Mouse (Mus musculus): ENCODE results near the gene Gm2022. TPM values are rescaled to one million over a fixed set of nuclear protein-coding genes. Genes with fewer than 3 reads are reported as not detected.
"Not testable (repeated sequence)": the region's sequence is repeated elsewhere in the genome, so short reads cannot be mapped to it uniquely, and the experiment has no call there.

The Gm2022 gene
- polyA plus RNA-seq (2014; fragmentation: Nextera tagmentation; extraction: Ambion mirVana) = not detected in 2 replicates

- not testable (repeated sequence) for H3K4me3 ChIP-seq (ENCODE audit: low read depth, low read length); ATAC-seq (ENCODE audit: low read depth); H3K9ac ChIP-seq (ENCODE audit: low read depth, low read length); DNase-seq (ENCODE audit: low spot score); H3K4me2 ChIP-seq (ENCODE audit: low read depth, low read length); H3K27me3 ChIP-seq (replicated peaks; ENCODE audit: control insufficient read depth, insufficient read depth, low read length); H3K27ac ChIP-seq (replicated peaks; ENCODE audit: low read depth, low read length); H3K4me1 ChIP-seq (ENCODE audit: control insufficient read depth, insufficient read depth, low read length); H3K9me3 ChIP-seq (ENCODE audit: control insufficient read depth, low read length); H3K36me3 ChIP-seq (ENCODE audit: control insufficient read depth, insufficient read depth, low read length)
- 100% methylated on average over 1 of the region's 1 CpGs for WGBS
These were observed at the start of gene Gm2022 for GRCm38 (mm10) chr12:87895070-87895469. Gene Gm2022, plus strand, starts transcription at chr12:87895370.

- H3K4me3 ChIP-seq (ENCODE audit: low read depth, low read length); H3K9me3 ChIP-seq (ENCODE audit: control insufficient read depth, low read length); H3K4me2 ChIP-seq (ENCODE audit: low read depth, low read length); H3K9ac ChIP-seq (ENCODE audit: low read depth, low read length); H3K27me3 ChIP-seq (replicated peaks; ENCODE audit: control insufficient read depth, insufficient read depth, low read length); H3K4me1 ChIP-seq (ENCODE audit: control insufficient read depth, insufficient read depth, low read length); H3K27ac ChIP-seq (replicated peaks; ENCODE audit: low read depth, low read length); ATAC-seq (ENCODE audit: low read depth); DNase-seq (ENCODE audit: low spot score); H3K36me3 ChIP-seq (ENCODE audit: control insufficient read depth, insufficient read depth, low read length): not testable (repeated sequence)
- WGBS = no CpG with 5 or more reads among the region's 2 CpGs
These were observed 44.5 kb upstream of the Gm2022 start for GRCm38 (mm10) chr12:87850657-87851056.

GRCm38 (mm10) chr12:87856067-87856466, 39.1 kb upstream of the Gm2022 start:
- not testable (repeated sequence) for H3K4me2 ChIP-seq (ENCODE audit: low read depth, low read length); H3K27me3 ChIP-seq (replicated peaks; ENCODE audit: control insufficient read depth, insufficient read depth, low read length); H3K27ac ChIP-seq (replicated peaks; ENCODE audit: low read depth, low read length); H3K9ac ChIP-seq (ENCODE audit: low read depth, low read length); H3K36me3 ChIP-seq (ENCODE audit: control insufficient read depth, insufficient read depth, low read length); DNase-seq (ENCODE audit: low spot score); H3K9me3 ChIP-seq (ENCODE audit: control insufficient read depth, low read length); H3K4me1 ChIP-seq (ENCODE audit: control insufficient read depth, insufficient read depth, low read length); ATAC-seq (ENCODE audit: low read depth); H3K4me3 ChIP-seq (ENCODE audit: low read depth, low read length)
- WGBS = 81% methylated on average over 1 of the region's 1 CpGs

- H3K9ac ChIP-seq (ENCODE audit: low read depth, low read length); H3K4me2 ChIP-seq (ENCODE audit: low read depth, low read length); H3K4me1 ChIP-seq (ENCODE audit: control insufficient read depth, insufficient read depth, low read length); H3K4me3 ChIP-seq (ENCODE audit: low read depth, low read length); H3K27me3 ChIP-seq (replicated peaks; ENCODE audit: control insufficient read depth, insufficient read depth, low read length); H3K9me3 ChIP-seq (ENCODE audit: control insufficient read depth, low read length); H3K36me3 ChIP-seq (ENCODE audit: control insufficient read depth, insufficient read depth, low read length); DNase-seq (ENCODE audit: low spot score); H3K27ac ChIP-seq (replicated peaks; ENCODE audit: low read depth, low read length); ATAC-seq (ENCODE audit: low read depth): not testable (repeated sequence)
- 84% methylated on average over 23 of the region's 23 CpGs for WGBS
These were observed 33.2 kb upstream of the Gm2022 start for GRCm38 (mm10) chr12:87861740-87862692.

GRCm38 (mm10) chr12:87863638-87864037, 31.5 kb upstream of the Gm2022 start:
- H3K9ac ChIP-seq (ENCODE audit: low read depth, low read length); H3K27me3 ChIP-seq (replicated peaks; ENCODE audit: control insufficient read depth, insufficient read depth, low read length); H3K4me1 ChIP-seq (ENCODE audit: control insufficient read depth, insufficient read depth, low read length); H3K27ac ChIP-seq (replicated peaks; ENCODE audit: low read depth, low read length); H3K4me2 ChIP-seq (ENCODE audit: low read depth, low read length); H3K36me3 ChIP-seq (ENCODE audit: control insufficient read depth, insufficient read depth, low read length); H3K9me3 ChIP-seq (ENCODE audit: control insufficient read depth, low read length); DNase-seq (ENCODE audit: low spot score); ATAC-seq (ENCODE audit: low read depth); H3K4me3 ChIP-seq (ENCODE audit: low read depth, low read length): not testable (repeated sequence)
- 97% methylated on average over 5 of the region's 11 CpGs for WGBS

- H3K4me1 ChIP-seq (ENCODE audit: control insufficient read depth, insufficient read depth, low read length); H3K4me3 ChIP-seq (ENCODE audit: low read depth, low read length); ATAC-seq (ENCODE audit: low read depth); H3K4me2 ChIP-seq (ENCODE audit: low read depth, low read length); H3K36me3 ChIP-seq (ENCODE audit: control insufficient read depth, insufficient read depth, low read length); H3K27ac ChIP-seq (replicated peaks; ENCODE audit: low read depth, low read length); H3K9me3 ChIP-seq (ENCODE audit: control insufficient read depth, low read length); H3K27me3 ChIP-seq (replicated peaks; ENCODE audit: control insufficient read depth, insufficient read depth, low read length); H3K9ac ChIP-seq (ENCODE audit: low read depth, low read length); DNase-seq (ENCODE audit: low spot score): not testable (repeated sequence)
- WGBS = 78% methylated on average over 2 of the region's 2 CpGs
These were observed 31.1 kb upstream of the Gm2022 start for GRCm38 (mm10) chr12:87864048-87864447.

GRCm38 (mm10) chr12:87873772-87874171, 21.4 kb upstream of the Gm2022 start, which contains the start of gene Gm2016:
Gene Gm2016, plus strand, starts transcription at chr12:87874072.
- H3K27ac ChIP-seq (replicated peaks; ENCODE audit: low read depth, low read length); H3K9ac ChIP-seq (ENCODE audit: low read depth, low read length); H3K4me1 ChIP-seq (ENCODE audit: control insufficient read depth, insufficient read depth, low read length); DNase-seq (ENCODE audit: low spot score); H3K9me3 ChIP-seq (ENCODE audit: control insufficient read depth, low read length); H3K4me3 ChIP-seq (ENCODE audit: low read depth, low read length); ATAC-seq (ENCODE audit: low read depth); H3K27me3 ChIP-seq (replicated peaks; ENCODE audit: control insufficient read depth, insufficient read depth, low read length); H3K4me2 ChIP-seq (ENCODE audit: low read depth, low read length); H3K36me3 ChIP-seq (ENCODE audit: control insufficient read depth, insufficient read depth, low read length): not testable (repeated sequence)
- 74% methylated on average over 5 of the region's 5 CpGs for WGBS

- not testable (repeated sequence) for H3K27ac ChIP-seq (replicated peaks; ENCODE audit: low read depth, low read length); ATAC-seq (ENCODE audit: low read depth); H3K36me3 ChIP-seq (ENCODE audit: control insufficient read depth, insufficient read depth, low read length); DNase-seq (ENCODE audit: low spot score); H3K9me3 ChIP-seq (ENCODE audit: control insufficient read depth, low read length); H3K4me2 ChIP-seq (ENCODE audit: low read depth, low read length); H3K27me3 ChIP-seq (replicated peaks; ENCODE audit: control insufficient read depth, insufficient read depth, low read length); H3K4me1 ChIP-seq (ENCODE audit: control insufficient read depth, insufficient read depth, low read length); H3K9ac ChIP-seq (ENCODE audit: low read depth, low read length); H3K4me3 ChIP-seq (ENCODE audit: low read depth, low read length)
- WGBS = 75% methylated on average over 2 of the region's 2 CpGs
These were observed 24.6 kb downstream of the Gm2022 start, which contains the start of gene Gm2035 for GRCm38 (mm10) chr12:87919721-87920120. Gene Gm2035, minus strand, starts transcription at chr12:87919857.

Measured in embryonic facial prominence, embryonic 14.5 days (tissue).